Mouse (Mus musculus): Measurements from ENCODE around the gene Tmprss4.

GRCm38 (mm10) chr9:45146267-45146597 lies 57.7 kb downstream of the Tmprss4 start:
- TF ChIP-seq POLR2A (IDR thresholded peaks at IDR 0.05; ENCODE audit: control insufficient read depth, low read depth, low read length) (no peak), CTCF (IDR thresholded peaks at IDR 0.05; ENCODE audit: control insufficient read depth, insufficient read depth, insufficient replicate concordance, low read depth, low read length) (no peak)

Measured in testis, adult 2 months (tissue).